Mouse (Mus musculus): ENCODE measurements around the gene Apbb1ip.

DNA sequence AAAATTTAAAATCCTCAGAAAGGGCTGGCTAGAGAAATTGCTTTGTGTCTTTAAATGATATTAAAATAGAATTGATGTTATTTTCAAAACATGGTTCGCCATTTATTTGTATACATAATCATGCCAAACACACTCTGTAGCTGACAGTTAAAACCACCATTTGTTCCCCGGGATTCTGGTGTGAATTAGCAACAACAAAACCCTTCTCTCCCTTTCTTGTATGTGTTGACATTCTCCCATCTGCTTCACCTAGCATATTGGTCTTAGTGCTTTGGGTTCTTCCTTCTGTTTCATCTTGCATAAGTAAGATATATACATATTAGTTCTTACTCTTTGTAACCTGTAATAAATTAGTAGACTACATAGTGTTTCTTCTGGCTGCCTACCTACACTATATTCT lies 144.8 kb downstream of the Apbb1ip start:
- no peak for TF ChIP-seq CTCF (IDR thresholded peaks at IDR 0.05; ENCODE audit: extremely low read depth, insufficient read depth, low read length)
- no peak for TF ChIP-seq POLR2A (IDR thresholded peaks at IDR 0.05; ENCODE audit: extremely low read depth, insufficient read depth, low read length)
